Mouse (Mus musculus) thymus, postnatal 10 days (tissue): ENCODE data around the gene Kcnq4.
A peak's percentile ranks its signal among the peaks of the same experiment; 100 is the strongest.

Experiments
- DNase-seq, 2 experiments: peaks; one replicate each; pipeline ENCODE4 v3.0.0; 2021; ENCODE audit warnings: low spot score in 2 of 2

Gene Kcnq4

GRCm38 (mm10) chr4:120747941-120748866, at the start of gene Kcnq4:
Gene Kcnq4, minus strand, starts transcription at chr4:120748612.
- DNase-seq, result no peak

- DNase-seq, result no peak
These were observed 48.3 kb upstream of the Kcnq4 start for GRCm38 (mm10) chr4:120796687-120797086.

GRCm38 (mm10) chr4:120795646-120796045, 47.2 kb upstream of the Kcnq4 start:
- no peak for DNase-seq

- no peak for DNase-seq
These were observed 44.5 kb upstream of the Kcnq4 start for GRCm38 (mm10) chr4:120792918-120793317.

- DNase-seq, result no peak
These were observed 41.6 kb upstream of the Kcnq4 start for GRCm38 (mm10) chr4:120790027-120790426.

- no peak for DNase-seq
These were observed 7.4 kb upstream of the Kcnq4 start for GRCm38 (mm10) chr4:120755801-120756200.

- peak; percentile 49 to 77 for DNase-seq
These were observed 6.9 kb upstream of the Kcnq4 start for GRCm38 (mm10) chr4:120755299-120755698.

GRCm38 (mm10) chr4:120749601-120750000, 1.2 kb upstream of the Kcnq4 start:
- DNase-seq, result no peak

- DNase-seq, result no peak
These were observed 1.1 kb downstream of the Kcnq4 start for GRCm38 (mm10) chr4:120747243-120747792.

- no peak for DNase-seq
These were observed 1.8 kb downstream of the Kcnq4 start for GRCm38 (mm10) chr4:120746552-120747150.

GRCm38 (mm10) chr4:120745731-120746551, 2.5 kb downstream of the Kcnq4 start:
- DNase-seq, result no peak

GRCm38 (mm10) chr4:120743636-120744035, 4.8 kb downstream of the Kcnq4 start:
- DNase-seq, result no peak

GRCm38 (mm10) chr4:120741303-120741702, 7.1 kb downstream of the Kcnq4 start:
- DNase-seq, result no peak

- no peak for DNase-seq
These were observed 14.3 kb downstream of the Kcnq4 start for GRCm38 (mm10) chr4:120734012-120734622.

GRCm38 (mm10) chr4:120732737-120733136, 15.7 kb downstream of the Kcnq4 start:
- DNase-seq, result no peak

- peak; percentile 10 to 63 for DNase-seq
These were observed 17.3 kb downstream of the Kcnq4 start for GRCm38 (mm10) chr4:120731030-120731644.

- DNase-seq, result no peak
These were observed 17.8 kb downstream of the Kcnq4 start for GRCm38 (mm10) chr4:120730574-120730973.

GRCm38 (mm10) chr4:120730146-120730545, 18.3 kb downstream of the Kcnq4 start:
- no peak for DNase-seq

GRCm38 (mm10) chr4:120729441-120729840, 19.0 kb downstream of the Kcnq4 start:
- DNase-seq, result no peak

- DNase-seq, result no peak
These were observed 20.6 kb downstream of the Kcnq4 start for GRCm38 (mm10) chr4:120727842-120728241.

- no peak for DNase-seq
These were observed 22.2 kb downstream of the Kcnq4 start for GRCm38 (mm10) chr4:120726174-120726573.
